Mouse (Mus musculus) naive thymus-derived CD4-positive, alpha-beta T cell, adult 5 months (primary cell): ENCODE measurements around the gene Amy2a5. TPM values are rescaled to one million over a fixed set of nuclear protein-coding genes. Genes with fewer than 3 reads are reported as not detected.

ENCODE experiments used
- polyA plus RNA-seq: library from polyadenylated mRNA; unstranded; fragments of 100-300 nt; shearing (Covaris generic); gene quantifications from one replicate; pipeline ENCODE4 v1.2.1, GENCODE M21; 2017

Gene Amy2a5
- polyA plus RNA-seq: not detected

DNA sequence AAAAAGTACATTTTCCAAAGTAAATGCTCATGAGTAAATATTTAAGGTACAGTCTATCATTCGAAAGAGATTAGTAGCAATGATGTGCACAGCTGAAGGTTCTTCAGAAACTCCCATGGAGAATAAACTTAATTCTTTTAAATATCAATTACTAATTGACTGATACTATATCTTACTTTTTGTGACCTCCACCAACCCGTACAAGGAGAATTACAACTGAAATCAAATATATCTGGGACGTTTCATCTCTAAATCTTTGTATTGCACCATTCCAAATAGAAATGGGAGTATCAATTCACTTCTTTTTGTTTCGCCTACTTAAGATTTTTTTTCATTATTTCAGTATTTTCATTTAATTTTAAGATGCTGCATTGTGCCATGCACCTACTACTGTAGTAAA lies at the start of gene Amy2a5:
Amy2a5 (minus strand) TSS at position 101 of the 400 bp plus-strand sequence.

DNA sequence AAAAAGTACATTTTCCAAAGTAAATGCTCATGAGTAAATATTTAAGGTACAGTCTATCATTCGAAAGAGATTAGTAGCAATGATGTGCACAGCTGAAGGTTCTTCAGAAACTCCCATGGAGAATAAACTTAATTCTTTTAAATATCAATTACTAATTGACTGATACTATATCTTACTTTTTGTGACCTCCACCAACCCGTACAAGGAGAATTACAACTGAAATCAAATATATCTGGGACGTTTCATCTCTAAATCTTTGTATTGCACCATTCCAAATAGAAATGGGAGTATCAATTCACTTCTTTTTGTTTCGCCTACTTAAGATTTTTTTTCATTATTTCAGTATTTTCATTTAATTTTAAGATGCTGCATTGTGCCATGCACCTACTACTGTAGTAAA lies 32.7 kb upstream of the Amy2a5 start, which contains the start of gene Amy2a4:
Amy2a4 (minus strand) TSS at position 101 of the 400 bp plus-strand sequence.

Other genes starting within 250 kb of the Amy2a5 start
- not detected for gene Amy2a4, start 32.6 kb upstream of the Amy2a5 start, polyA plus RNA-seq
- gene Amy2a3, start 65.2 kb upstream of the Amy2a5 start, polyA plus RNA-seq: not detected
- gene Amy2a2, start 97.8 kb upstream of the Amy2a5 start, polyA plus RNA-seq: not detected